Mouse (Mus musculus) urinary bladder, adult 18-20 months (tissue): ENCODE data around the gene Fads1.

Experiments
- DNase-seq, 2 experiments: peaks; one replicate each; pipeline ENCODE4 v3.0.0; 2022; ENCODE audit warnings: low spot score in 2 of 2, mixed read lengths in 2 of 2

Gene Fads1

GRCm38 (mm10) chr19:10244183-10244582, 61.5 kb downstream of the Fads1 start:
- DNase-seq: no peak
